Mouse (Mus musculus): Measurements from ENCODE around the gene Cdx4. TPM values are rescaled to one million over a fixed set of nuclear protein-coding genes. Genes with fewer than 3 reads are reported as not detected.

Gene Cdx4
- not detected for total RNA-seq (2021)
- long read RNA-seq, experiment 1 = 0 reads
- long read RNA-seq, experiment 2 = 0 reads

DNA sequence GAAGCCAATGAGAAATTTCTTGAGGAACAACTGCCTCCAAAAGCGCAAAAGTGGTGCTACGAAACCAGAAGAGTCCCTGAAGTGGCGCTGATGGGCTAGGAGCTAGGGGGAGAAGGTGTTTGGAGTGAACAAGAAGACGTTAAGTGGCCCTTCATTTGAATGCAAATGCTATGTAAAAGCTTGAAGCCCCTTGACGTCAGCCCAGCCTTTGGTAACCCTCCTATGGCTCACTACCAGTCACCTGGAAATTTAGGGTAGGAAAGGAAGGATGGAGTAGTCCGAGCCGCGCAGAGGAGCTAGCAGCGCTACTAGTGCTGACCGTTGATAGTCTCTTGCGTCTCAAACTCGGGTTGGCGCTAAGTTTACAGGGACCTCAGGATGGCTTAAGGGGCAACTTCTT, at the start of gene Cdx4:
Cdx4 (plus strand) TSS at position 253 of the 400 bp plus-strand sequence.
- DNase-seq (ENCODE audit: low spot score in 2 of 2) = no peak
- no peak for TF ChIP-seq CTCF (conservative IDR thresholded peaks at IDR 0.05)
- no peak within 1 kb of the TSS for H3K4me3 ChIP-seq
- no peak within 1 kb of the TSS for H3K27ac ChIP-seq

DNA sequence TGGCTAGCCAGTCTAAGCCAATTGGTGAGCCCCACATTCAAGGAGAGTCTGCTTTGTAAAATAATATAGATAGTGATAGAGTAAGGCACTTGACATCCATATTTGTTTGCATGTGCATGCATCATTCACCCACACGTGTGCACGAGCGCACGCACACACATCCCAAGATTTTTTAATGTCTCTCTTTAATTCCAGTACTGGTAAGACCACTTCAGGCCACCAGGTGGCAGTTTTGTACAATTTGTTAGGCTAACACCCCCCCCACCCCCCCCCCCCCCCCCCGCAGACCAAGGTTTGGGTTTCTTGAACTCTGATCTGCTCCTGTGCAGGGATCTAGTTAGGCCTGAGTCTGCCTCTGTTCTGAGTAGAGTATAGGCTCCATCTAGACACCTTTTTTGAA, 46.9 kb upstream of the Cdx4 start:
- TF ChIP-seq CTCF (conservative IDR thresholded peaks at IDR 0.05) = peak; percentile 54
- no peak overlapping the region for H3K4me3 ChIP-seq
- H3K27ac ChIP-seq = no peak overlapping the region
- DNase-seq (ENCODE audit: low spot score in 2 of 2) = peak in 1 of 2 experiments; percentile 33

DNA sequence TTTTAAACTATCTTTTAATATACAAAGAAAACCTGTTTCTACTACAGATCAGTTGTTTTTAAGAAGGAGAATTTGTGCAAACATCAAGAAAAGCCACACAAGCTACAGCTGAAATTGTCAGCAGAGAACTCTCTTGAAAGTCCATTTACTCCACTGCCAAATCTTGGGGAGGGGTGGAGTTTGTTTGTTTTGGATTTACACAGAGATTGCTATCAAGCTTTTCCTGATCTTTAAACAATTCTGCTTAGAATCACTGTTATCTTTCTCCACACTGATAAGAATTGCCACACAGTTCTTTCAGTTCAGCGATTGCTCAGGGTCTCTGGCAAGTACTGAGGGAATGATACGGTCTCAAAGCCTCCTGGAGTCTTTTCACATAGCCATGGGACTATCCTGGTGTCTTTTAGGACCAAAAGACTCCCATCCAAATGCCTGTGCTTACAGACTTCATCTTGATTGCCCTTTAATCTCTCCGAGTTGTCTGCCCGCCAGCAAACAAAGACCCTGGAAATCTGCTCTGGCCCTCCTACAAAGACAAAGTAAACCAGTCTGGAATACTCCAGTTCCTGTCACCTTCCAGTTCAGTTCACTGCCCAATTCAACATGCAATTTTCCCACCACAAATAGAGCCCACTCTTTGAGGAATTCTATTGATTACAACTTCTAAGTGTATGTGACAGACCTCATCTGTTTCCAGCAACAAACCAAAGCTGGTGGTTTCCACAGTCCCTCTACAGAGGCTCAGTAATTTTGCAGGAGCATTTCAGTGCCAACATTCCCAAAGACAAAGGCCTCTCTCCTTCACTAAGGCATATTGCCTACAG, 34.1 kb upstream of the Cdx4 start:
- no peak for TF ChIP-seq CTCF (conservative IDR thresholded peaks at IDR 0.05)
- DNase-seq (ENCODE audit: low spot score in 2 of 2) = no peak
- Histone ChIP-seq H3K27ac (no peak overlapping the region), H3K4me3 (no peak overlapping the region)

DNA sequence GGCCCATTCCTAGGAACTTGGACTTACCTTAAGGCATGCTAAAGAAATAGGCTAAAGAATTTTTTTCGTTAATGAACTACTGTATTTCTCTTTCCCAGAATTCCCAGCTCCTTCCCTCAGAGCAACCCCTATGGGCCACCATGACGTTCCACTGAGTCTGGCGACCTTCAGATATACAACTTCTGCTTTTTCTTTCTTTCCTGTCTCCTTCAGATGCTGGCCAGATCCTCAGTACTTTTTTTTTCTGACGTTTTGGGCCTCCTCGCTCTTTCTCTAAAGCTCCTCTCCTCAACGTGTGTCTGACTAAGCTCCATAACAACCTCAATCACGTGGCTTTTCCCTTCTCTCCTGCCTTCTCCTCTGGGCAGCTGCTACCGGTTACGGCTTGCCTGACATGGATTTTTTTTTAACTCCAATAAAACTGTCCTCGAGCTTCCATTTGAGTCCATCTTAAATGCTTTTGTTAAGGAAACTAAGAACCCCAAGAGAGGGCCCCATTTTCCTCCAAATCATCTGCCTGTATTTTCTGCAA, 33.3 kb upstream of the Cdx4 start:
- Histone ChIP-seq H3K4me3 (no peak overlapping the region), H3K27ac (no peak overlapping the region)
- DNase-seq (ENCODE audit: low spot score in 2 of 2) = no peak
- TF ChIP-seq CTCF (conservative IDR thresholded peaks at IDR 0.05) = no peak

DNA sequence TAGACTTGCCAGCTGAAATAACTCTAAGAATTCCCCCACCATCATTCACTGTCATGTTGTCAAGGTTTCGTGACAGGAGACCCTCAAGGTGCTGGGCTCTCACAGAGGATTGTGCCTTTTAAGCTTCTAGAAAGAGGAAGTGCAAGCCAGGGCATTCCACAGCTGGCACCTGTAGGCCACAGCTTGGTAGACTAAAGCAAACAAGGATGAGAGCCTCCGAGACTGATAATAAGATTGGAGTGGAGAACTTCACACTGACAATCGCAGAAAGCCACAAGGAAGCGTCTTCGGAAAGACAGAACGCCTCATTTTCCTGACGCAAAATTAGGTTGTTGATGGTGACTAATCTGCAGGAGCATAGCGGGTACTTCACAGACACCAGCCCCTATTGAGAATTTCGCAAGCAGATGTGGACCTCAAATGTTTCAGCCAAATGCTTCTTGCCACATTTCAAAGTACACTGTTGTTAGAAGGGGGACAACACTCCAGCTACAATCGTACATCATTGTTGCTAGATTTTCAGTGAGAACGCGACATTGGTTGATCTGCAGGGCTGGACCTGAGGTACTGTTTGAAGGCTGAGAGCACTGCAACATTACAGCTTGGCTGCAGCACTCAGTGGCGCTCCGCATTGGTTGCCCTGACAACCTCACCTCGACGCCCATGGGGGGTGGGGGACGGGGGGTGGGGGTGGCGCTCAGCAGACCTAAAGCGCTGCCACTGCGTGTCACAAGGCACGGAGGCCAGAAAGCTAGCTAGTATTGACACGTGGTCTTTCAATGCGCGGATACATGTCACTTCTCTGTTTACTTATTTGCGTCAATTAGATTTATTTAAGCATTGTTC, 32.5 kb upstream of the Cdx4 start:
- peak in 1 of 2 experiments; percentile 8 for DNase-seq (ENCODE audit: low spot score in 2 of 2)

DNA sequence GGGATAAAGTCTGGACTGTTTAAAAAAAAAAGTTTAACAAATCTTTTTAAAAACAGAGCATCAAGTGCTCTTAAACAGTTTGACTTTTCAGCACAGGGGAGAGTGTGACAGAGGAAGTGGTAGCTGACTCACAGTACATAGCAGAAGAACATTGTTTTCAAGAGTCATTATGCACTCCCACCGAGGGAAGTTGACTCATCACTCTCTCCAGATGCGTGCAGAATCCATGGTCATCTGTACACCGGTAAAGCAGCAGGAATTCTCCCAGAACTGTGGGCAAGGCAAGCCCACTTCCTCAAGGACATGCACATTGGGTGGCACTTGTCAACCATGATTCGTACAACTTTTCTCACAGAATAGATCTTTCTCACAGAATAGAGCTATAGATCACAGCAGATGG, 22.3 kb upstream of the Cdx4 start:
- Histone ChIP-seq H3K4me3 (no peak overlapping the region), H3K27ac (no peak overlapping the region)
- no peak for DNase-seq (ENCODE audit: low spot score in 2 of 2)
- TF ChIP-seq CTCF (conservative IDR thresholded peaks at IDR 0.05) = no peak

More for the DNA sequence above, 32.5 kb upstream of the Cdx4 start:
- Histone ChIP-seq H3K27ac (no peak overlapping the region; the same call in 1 of the 2 replicates), H3K4me3 (peak overlapping the region; percentile 18; the same call in 1 of the 2 replicates)
- no peak for TF ChIP-seq CTCF (conservative IDR thresholded peaks at IDR 0.05)

DNA sequence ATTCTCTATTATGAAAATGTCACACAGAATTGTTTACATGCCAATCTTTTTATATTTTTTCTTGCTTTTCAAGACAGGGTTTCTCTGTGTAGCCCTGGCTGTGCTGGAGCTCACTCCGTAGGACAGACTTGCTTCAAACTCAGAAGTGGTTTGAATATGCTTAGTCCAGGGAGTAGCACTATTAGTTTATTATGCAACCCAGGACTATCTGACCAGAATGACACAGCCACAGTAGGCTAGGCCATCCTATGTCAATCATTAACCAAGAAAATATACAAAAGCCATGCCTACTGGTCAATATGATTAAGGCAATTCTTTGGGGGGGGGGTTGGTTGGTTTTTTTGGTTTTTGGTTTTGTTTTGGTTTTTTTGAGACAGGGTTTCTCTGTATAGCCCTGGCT, 12.9 kb upstream of the Cdx4 start:
- TF ChIP-seq CTCF (conservative IDR thresholded peaks at IDR 0.05) = no peak
- DNase-seq (ENCODE audit: low spot score in 2 of 2) = no peak
- H3K27ac ChIP-seq = no peak overlapping the region
- H3K4me3 ChIP-seq = no peak overlapping the region

DNA sequence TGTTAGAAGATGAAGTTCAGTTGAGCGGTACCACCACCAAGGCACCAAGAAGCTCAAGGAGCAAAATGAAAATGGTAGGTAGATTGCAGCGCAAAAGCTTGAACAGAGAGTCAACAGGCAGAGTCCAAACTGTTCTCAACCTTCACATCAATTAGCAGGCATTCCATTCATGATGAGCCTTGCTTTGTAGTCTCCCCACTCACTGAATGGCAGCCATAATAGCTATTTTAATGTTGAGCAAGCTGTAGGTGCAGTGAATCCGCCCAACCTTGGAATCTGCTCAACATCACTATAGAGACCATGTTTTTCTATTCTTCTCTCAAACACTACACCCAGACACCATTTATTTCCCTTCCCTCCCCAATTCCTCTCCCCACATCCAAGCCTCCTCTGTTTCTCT, 9.5 kb upstream of the Cdx4 start:
- TF ChIP-seq CTCF (conservative IDR thresholded peaks at IDR 0.05) = no peak
- DNase-seq (ENCODE audit: low spot score in 2 of 2) = no peak
- Histone ChIP-seq H3K27ac (no peak overlapping the region), H3K4me3 (no peak overlapping the region)

DNA sequence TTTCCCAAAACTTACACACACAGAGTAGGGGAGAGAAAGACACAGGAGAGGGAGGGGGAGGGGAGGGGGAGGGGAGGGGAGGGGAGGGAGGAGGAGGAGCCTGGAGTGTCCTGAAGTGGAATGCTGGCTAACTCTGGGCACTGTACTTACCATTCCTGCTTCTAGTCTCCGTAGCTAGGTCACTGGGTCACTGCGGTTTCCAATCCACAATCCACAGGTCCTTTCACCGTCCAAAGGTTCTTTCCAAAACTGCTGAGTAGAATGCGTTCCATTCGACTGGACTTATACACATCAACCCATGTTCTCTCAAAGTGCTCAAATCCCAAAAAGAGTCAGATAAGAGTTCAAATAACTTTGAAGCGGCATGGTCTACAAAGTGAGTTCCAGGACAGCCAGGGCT, 7.1 kb upstream of the Cdx4 start:
- DNase-seq (ENCODE audit: low spot score in 2 of 2) = no peak
- Histone ChIP-seq H3K27ac (no peak overlapping the region), H3K4me3 (no peak overlapping the region)
- TF ChIP-seq CTCF (conservative IDR thresholded peaks at IDR 0.05) = no peak

DNA sequence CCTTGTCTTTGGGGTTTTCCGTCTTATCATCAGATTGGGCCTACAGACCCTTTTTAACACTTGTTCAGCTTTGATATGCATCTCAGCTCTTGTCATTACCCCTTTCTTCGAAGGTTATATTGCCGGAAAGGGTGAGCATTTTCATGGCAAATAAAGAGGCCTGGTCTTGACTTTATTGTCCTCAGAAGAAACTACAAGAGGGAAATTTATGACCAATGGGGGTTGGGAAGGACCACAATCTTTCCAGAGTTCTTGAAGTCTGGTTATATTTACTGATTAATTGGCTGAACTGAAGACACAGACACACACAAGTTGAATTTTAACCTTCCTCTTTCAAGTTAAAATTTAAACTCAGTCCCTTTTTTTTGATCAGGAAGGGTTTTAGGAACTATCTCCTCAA, 4.7 kb downstream of the Cdx4 start:
- TF ChIP-seq CTCF (conservative IDR thresholded peaks at IDR 0.05) = no peak
- Histone ChIP-seq H3K27ac (no peak overlapping the region), H3K4me3 (no peak overlapping the region)
- DNase-seq (ENCODE audit: low spot score in 2 of 2) = no peak

DNA sequence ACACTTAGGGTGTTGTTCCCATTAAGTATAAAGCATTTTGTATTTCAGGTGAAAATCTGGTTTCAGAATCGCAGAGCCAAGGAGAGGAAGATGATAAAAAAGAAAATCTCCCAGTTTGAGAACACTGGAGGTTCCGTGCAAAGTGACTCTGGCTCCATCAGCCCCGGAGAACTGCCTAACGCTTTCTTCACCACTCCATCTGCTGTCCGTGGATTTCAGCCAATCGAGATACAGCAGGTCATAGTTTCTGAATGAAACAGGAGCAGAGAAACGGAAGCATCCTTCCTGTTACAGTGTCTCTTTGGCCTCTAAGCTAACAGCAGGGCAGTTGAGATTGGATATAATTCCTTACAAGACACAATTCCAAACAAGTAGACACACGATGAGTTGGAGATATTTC, 8.2 kb downstream of the Cdx4 start:
- Histone ChIP-seq H3K27ac (no peak overlapping the region), H3K4me3 (no peak overlapping the region)
- no peak for TF ChIP-seq CTCF (conservative IDR thresholded peaks at IDR 0.05)
- DNase-seq (ENCODE audit: low spot score in 2 of 2) = no peak

DNA sequence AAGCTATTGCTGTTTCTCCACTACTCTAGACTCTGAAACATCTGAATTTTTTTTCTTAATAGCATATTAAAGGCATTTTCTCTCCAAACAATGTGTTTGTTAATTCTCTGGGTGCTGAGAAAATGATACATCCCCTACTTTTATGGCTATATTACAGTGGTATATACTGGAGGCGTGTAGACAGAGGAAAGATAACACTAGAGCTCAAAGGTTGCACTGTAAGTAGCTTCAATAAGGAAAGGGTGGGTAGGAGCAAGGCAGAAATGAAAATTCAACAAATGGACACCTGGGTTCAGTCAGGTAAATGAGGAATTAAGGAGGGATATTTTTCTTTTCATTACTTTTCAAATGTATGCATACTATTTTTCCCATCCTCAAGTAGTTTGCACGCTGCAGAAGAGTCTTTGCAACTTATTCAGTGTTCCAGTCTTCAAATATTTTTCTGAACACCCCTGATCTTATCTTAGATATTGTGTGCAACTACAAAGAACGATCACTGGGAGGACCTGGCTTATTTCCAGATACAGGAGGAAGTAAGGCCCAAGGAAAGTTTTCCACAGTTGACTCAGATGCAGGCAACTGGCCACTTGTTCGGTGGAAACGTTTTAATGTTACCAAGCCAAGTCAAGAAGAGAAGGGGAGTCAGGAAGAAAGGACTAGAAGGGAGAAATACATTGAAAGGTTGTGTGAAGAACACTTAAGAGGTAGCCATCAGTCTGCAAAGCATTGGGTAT, 10.1 kb downstream of the Cdx4 start:
- H3K4me3 ChIP-seq = no peak overlapping the region
- no peak overlapping the region for H3K27ac ChIP-seq
- TF ChIP-seq CTCF (conservative IDR thresholded peaks at IDR 0.05) = no peak
- DNase-seq (ENCODE audit: low spot score in 2 of 2) = no peak
